Mouse (Mus musculus): ENCODE data around the gene Hnrnph2.

Gene Hnrnph2

GRCm38 (mm10) chrX:134600659-134601379 is at the start of gene Hnrnph2, which contains the start of gene Gla:
Gene Hnrnph2, plus strand, starts transcription at chrX:134601179.
Gene Gla, minus strand, starts transcription at chrX:134601125.
- DNase-seq (ENCODE audit: low spot score in 2 of 2), result peak; percentile 83 to 93

- no peak for DNase-seq (ENCODE audit: low spot score in 2 of 2)
Observed at GRCm38 (mm10) chrX:134553326-134553725, 47.7 kb upstream of the Hnrnph2 start.

DNA sequence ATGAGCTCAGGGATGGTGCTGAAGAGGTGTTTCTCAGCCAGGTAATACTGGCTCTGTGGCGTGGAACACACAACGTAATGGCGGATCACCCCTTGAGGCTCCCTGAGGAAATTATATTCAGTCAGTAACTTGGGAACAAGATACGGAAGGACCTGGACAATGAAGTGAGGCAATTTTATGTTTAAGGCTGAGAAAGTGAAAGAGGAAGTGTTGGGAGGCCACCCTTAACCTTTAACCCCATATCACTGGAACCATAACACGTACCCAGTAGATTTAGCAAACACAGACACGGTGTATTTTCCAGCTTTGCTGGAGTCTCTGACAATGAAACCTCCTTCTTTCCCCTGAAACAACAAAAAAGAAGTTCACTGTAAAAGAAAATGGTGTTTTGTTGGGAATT is 46.6 kb upstream of the Hnrnph2 start:
- no peak for DNase-seq (ENCODE audit: low spot score in 2 of 2)

GRCm38 (mm10) chrX:134564326-134564725 is 36.7 kb upstream of the Hnrnph2 start:
- no peak for DNase-seq (ENCODE audit: low spot score in 2 of 2)

DNA sequence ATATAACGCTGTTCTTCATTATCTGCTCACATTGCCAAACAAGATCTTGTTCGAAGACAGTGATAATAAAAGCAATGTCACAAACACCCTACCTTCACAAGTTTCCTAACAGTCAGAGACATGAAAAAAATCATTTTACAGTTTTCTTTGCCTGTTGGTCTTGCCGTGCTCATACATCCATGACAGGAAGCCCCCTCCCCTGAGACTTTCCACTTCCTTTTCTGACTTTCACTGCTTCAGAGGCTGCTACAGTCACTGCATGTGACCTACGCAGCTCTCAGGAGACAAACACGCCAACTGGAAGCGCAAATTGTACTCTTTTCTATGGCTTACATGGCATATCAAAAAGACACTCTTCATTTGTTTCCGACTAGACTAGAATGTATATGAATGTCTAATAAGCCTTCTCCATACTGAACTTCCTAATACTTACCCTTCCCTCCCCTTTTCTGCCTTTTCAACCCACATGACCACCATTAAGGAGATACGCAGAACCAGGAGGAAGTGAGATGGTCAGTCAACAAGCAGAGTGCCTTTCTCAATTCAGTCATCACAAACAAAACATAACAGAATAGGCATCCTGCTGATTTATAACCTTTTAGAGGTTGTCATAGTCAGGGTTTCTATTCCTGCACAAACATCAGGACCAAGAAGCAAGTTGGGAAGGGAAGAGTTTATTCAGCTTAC is 34.3 kb upstream of the Hnrnph2 start:
- no peak for DNase-seq (ENCODE audit: low spot score in 2 of 2)

DNA sequence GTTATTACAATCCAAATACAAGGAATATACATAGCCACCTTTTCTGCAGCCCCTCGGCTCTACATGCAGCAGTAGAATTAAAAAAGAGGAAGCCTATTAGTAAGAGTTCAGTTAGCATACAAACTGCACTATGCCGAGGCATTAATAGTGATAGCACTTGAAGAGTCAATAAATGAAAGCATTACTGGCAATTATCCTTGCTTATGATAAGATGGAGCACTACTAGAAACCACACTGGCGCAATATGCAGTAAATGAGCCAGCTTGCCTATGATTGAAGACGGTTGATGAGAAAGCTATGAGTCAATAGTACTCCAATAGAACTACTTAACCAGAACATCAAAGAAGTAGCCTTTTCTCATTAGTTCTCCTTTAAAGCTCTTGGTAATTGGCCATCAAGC is 23.1 kb upstream of the Hnrnph2 start:
- DNase-seq (ENCODE audit: low spot score in 2 of 2), result no peak

DNA sequence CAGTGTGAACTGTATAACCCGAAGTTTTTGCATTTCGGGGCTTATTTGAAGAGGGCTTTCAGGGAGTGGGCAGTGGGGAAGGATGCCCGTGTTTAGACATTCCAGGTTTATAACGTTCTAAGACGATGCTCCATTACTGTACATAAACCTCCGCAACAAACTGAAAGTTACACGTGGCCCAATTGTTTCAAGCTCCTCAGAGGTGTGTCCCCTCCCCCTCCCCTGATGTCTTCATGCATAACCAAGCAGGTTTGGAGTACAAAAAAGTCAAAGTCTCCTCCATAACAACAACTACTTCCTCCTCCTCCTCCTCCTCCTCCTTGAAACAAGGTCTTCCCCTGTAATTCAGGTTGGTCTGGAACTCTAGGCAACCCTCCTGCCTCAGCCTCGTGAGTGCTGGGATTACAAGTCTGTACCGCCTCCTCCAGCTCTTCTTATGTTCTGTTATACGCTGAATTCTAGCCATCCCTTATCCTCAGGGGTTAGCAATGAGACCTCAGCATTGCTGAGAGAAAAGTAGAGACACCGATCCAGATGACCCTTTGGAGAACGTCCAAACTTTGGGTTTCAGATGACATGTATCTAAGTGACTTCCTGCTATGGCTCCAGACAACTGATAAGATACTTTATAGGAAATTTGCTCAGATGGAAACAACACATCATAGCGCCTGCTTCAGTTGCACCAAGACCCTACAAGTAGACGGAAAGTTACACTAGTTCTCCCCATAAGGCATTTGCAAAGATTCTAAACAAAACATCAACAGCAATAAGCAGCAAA is 20.3 kb upstream of the Hnrnph2 start:
- DNase-seq (ENCODE audit: low spot score in 2 of 2), result no peak

DNA sequence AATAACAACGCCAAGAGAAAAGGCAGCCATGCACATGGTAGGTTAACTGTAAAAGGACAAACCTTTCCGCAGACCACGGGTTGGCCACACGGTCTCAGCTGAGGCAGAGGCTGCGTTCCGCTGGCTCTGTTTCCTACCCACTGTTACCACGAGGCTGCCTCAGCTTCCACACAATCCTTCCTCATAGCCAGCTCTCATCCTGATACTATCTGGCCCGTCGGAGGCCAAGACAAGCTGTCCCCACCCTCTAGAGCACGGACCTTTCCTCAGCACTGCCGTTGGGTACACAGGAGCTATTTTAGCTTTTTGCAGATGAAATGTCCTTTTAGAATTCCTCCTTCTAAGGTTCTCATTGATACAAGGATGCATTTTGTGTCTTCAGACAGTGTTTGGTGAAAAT is 18.7 kb upstream of the Hnrnph2 start:
- DNase-seq (ENCODE audit: low spot score in 2 of 2), result no peak

DNA sequence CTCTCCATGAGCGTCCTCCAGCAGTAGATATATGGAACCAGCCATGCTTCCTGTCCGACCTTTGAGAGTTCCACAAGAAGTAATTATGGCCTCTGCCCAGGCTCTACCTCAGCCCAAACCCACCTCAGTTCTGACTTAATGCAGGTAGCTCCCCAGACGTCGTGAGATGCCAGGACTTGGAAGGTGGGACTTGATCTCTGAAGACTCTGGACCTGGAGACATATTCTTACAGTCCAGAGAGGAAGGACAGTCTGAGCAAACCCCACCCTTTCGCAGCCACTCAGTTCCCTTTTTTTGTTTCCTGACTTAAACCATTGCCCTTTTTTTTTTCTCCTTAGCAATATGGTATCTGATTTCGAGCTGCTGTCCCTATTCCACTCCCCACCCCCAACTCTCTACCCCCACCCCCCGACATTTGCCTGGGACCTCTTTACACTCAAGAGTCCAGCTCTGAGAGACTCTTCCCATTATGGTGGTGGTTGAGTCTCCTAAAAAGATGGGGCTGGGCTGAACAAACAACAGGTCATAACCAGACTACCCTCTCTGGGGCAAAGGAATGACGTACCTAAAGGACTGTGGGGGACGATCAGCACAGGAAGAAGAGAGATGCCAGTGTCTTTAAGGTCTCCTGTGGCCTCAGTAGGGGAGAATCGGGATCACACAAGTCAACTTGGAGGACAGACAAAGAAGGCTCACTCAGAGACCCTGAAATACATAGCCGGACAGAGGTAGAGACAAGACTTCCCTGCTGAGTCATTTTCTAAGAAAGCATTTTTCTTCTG is 17.9 kb upstream of the Hnrnph2 start, which contains the start of gene Btk:
TSS of gene Btk (minus strand) at position 683 of the 782 bp plus-strand sequence.
- no peak for DNase-seq (ENCODE audit: low spot score in 2 of 2)

DNA sequence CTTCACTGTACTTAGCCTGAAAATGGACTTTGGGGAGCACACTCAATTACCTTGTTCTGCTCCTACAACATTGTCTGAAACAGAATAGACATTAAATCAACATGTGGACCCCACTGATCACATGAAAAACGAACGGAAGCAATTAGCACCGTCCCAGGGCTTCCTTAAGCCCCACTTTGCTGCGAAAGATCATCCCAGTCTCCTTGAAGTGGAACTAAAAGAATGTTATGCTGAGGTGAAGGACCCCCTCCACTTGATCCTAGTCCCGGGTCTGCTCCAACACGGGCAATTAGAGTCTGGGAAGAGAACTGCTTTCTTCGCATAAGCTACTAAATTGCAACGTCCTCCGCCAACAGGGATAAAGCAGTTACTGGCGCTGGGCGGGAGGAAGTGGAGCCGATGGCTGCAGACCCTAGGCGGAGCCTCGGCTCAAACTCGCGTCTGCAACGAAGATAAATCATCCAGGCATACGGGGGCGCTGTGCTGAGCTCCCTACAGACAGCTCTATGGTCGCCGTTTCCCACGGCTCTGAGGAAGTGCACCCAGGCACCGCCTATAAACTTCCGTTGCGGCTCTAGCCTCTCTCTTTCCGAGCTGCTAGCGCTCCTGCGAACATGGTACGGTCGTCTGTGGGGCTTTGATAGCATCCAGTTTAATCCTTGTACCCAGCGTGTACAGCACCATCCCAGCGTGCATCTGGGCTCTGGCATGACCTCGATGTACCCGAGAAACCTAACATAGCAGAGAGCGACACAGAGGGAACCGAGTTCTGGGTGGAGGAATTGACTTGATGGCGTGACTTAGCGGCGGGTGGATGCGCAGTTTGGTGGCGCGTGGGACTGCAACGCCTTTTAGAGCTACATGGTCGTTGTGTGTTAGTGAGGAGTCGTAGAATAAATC is 15.6 kb upstream of the Hnrnph2 start, which contains the start of gene Rpl36a:
TSS of gene Rpl36a (plus strand) at position 552 of the 900 bp plus-strand sequence.
- peak; percentile 85 for DNase-seq (ENCODE audit: low spot score in 2 of 2)

DNA sequence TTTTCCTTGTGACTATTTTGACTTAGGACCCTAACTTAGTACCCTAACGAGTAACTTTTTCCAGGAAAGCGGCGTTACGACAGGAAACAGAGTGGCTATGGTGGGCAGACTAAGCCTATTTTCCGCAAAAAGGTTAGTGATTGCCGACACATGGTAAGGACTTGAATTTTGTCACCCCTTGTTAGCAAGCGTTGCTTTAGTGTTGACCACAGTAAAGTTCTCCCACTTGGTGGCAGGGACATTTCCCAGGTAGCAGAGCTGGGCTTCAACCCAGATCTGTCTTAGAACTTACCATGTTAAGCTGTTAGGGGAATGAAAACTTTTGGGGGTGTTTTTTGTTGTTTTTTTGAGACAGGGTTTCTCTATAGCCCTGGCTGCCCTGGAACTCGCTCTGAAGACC is 14.5 kb upstream of the Hnrnph2 start:
- no peak for DNase-seq (ENCODE audit: low spot score in 2 of 2)

GRCm38 (mm10) chrX:134588261-134588660 is 12.7 kb upstream of the Hnrnph2 start:
- no peak for DNase-seq (ENCODE audit: low spot score in 2 of 2)

GRCm38 (mm10) chrX:134588997-134589396 is 12.0 kb upstream of the Hnrnph2 start:
- DNase-seq (ENCODE audit: low spot score in 2 of 2), result no peak

GRCm38 (mm10) chrX:134589836-134590235 is 11.1 kb upstream of the Hnrnph2 start:
- DNase-seq (ENCODE audit: low spot score in 2 of 2), result no peak

GRCm38 (mm10) chrX:134599922-134600565 is 935 bp upstream of the Hnrnph2 start:
- DNase-seq (ENCODE audit: low spot score in 2 of 2), result no peak

GRCm38 (mm10) chrX:134601380-134602120 is 571 bp downstream of the Hnrnph2 start:
- no peak for DNase-seq (ENCODE audit: low spot score in 2 of 2)

- DNase-seq (ENCODE audit: low spot score in 2 of 2), result no peak
Observed at GRCm38 (mm10) chrX:134609472-134609871, 8.5 kb downstream of the Hnrnph2 start.

GRCm38 (mm10) chrX:134610984-134611383 is 10.0 kb downstream of the Hnrnph2 start:
- no peak for DNase-seq (ENCODE audit: low spot score in 2 of 2)

- no peak for DNase-seq (ENCODE audit: low spot score in 2 of 2)
Observed at GRCm38 (mm10) chrX:134612285-134612959, 11.4 kb downstream of the Hnrnph2 start.
